Mouse (Mus musculus) heart, adult 2 months (tissue): ENCODE results near the gene Arpc2.

Source experiments
- CTCF ChIP-seq: fragments of 200-600 bp; IDR thresholded peaks from 2 replicates; pipeline ENCODE4 v1.8.1; 2022; ENCODE audit warnings: antibody characterized with exemption, mild to moderate bottlenecking, moderate library complexity
- EP300 ChIP-seq: fragments of 200-500 bp; IDR thresholded peaks from 2 replicates; pipeline ENCODE4 v1.6.1; 2011; ENCODE audit warnings: low read depth, low read length, control low read depth; ENCODE audit not compliant: insufficient read depth
- POLR2A ChIP-seq: fragments of 200-500 bp; IDR thresholded peaks from 2 replicates; pipeline ENCODE4 v1.6.1; 2011; ENCODE audit warnings: mild to moderate bottlenecking, low read depth, low read length, control low read depth; ENCODE audit not compliant: insufficient read depth

DNA sequence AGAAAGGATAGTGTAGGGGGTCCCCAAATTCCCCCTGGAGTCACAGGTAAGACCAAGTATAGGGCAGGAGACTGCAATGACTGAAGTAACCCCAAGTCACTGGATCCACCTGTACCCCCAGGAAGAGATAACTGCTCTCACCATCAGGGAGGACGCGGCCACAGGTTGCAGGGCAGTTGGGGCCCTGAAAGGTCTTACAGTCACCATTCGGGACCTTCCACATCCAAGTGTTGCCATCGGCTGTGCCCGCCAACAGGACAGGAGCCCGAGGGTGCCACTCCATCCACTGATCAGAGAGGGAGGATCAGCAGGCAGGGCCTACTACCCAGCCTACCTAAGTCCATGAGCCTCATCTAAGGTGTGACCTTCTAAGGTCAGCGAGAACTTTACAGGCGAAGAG, 46.0 kb downstream of the Arpc2 start:
- no peak for TF ChIP-seq CTCF
- TF ChIP-seq POLR2A, result no peak
- TF ChIP-seq EP300, result no peak
